In genomic region chr1:121400243-121400642, GRCm38 (mm10) we compare ENCODE assay signal across 9 mouse cellular contexts. TPM values are rescaled to one million over a fixed set of nuclear protein-coding genes. Genes with fewer than 3 reads are reported as not detected.
DNase-seq lines count a peak whose midpoint lies in the region; ATAC-seq and TF ChIP-seq lines count a peak whose summit lies in the region.
"Had no signal": no experiment of that assay in that cellular context is flagged by ENCODE, and none has a peak within 500 bp of the region (broad histone marks: within the 10 kb centered on the region; RNA-seq: fewer than 3 reads in every experiment).

No protein-coding gene starts in this region.

- H3K9me3 ChIP-seq in midbrain, embryonic 14.5 days (ENCODE audit: control insufficient read depth, low read length), result no peaks in the 10 kb centered on the region
- H3K9me3 ChIP-seq: embryonic facial prominence, embryonic 12.5 days had no signal

- no peaks in the 10 kb centered on the region for H3K36me3 ChIP-seq in kidney, adult 2 months (ENCODE audit: control insufficient read depth, insufficient read depth, low read length)
- H3K36me3 ChIP-seq in midbrain, embryonic 14.5 days (ENCODE audit: control insufficient read depth, insufficient read depth, low read length), result no peaks in the 10 kb centered on the region
- H3K36me3 ChIP-seq: embryonic facial prominence, embryonic 12.5 days had no signal

- peak; percentile 31 for DNase-seq in kidney, adult 2 months
- DNase-seq in kidney, adult 11 months, result no peak
- peak; percentile 15 to 24 for DNase-seq in B cell, adult 2 months
- DNase-seq in MEL-GATA-1-ER (ENCODE audit: extremely low read depth, low read depth), result peak; percentile 6
- DNase-seq in heart, postnatal 10 days, result peak; percentile 33 to 46
- peak; percentile 86 for DNase-seq in midbrain, embryonic 14.5 days
- no peak for DNase-seq in urinary bladder, postnatal 10 days (ENCODE audit: low spot score)
- no peak for DNase-seq in gastrocnemius, postnatal 14 days

- 0 out of 2 replicates have a peak, but pooled peaks have one; percentile 66 for ATAC-seq in midbrain, embryonic 14.5 days (ENCODE audit: low FRiP score, low TSS enrichment)

- H3K27me3 ChIP-seq in kidney, adult 2 months (replicated peaks; ENCODE audit: control insufficient read depth, insufficient read depth, low read length), result no peaks in the 10 kb centered on the region
- H3K27me3 ChIP-seq in midbrain, embryonic 14.5 days (ENCODE audit: control insufficient read depth, insufficient read depth, low read length), result no peaks in the 10 kb centered on the region
- H3K27me3 ChIP-seq: embryonic facial prominence, embryonic 12.5 days had no signal

- peak; percentile 7 for TF ChIP-seq POLR2A in kidney, adult 2 months (IDR thresholded peaks at IDR 0.05; ENCODE audit: low read depth, low read length)

- no peaks in the 10 kb centered on the region for H3K4me1 ChIP-seq in kidney, adult 2 months (ENCODE audit: control insufficient read depth, insufficient read depth, low read length)
- peaks cover 6% of the 10 kb centered on the region for H3K4me1 ChIP-seq in midbrain, embryonic 14.5 days (ENCODE audit: control insufficient read depth, insufficient read depth, low read length)
- H3K4me1 ChIP-seq: embryonic facial prominence, embryonic 12.5 days had no signal

- H3K27ac ChIP-seq in kidney, adult 2 months (ENCODE audit: insufficient read depth, low read depth, low read length), result no peak overlapping the region
- H3K27ac ChIP-seq in midbrain, embryonic 14.5 days (replicated peaks; ENCODE audit: low read depth, low read length), result no peak overlapping the region
- H3K27ac ChIP-seq: embryonic facial prominence, embryonic 12.5 days had no signal

- H3K4me3 ChIP-seq in kidney, adult 2 months (ENCODE audit: insufficient read depth, low read depth, low read length), result no peak overlapping the region
- H3K4me3 ChIP-seq in midbrain, embryonic 14.5 days (replicated peaks; ENCODE audit: low read depth, low read length), result no peak overlapping the region
- H3K4me3 ChIP-seq: embryonic facial prominence, embryonic 12.5 days had no signal

- TF ChIP-seq CTCF in kidney, adult 2 months (conservative IDR thresholded peaks at IDR 0.05; ENCODE audit: insufficient read depth, insufficient read length, low read depth, low read length), result peak; percentile 46

- intact Hi-C loops in heart, postnatal 10 days (cut with DNase I), result loop anchor here (1.0 to 2.0 kb wide), 3 partner anchors 151 to 814 kb away; no protein-coding TSS in a partner anchor
- intact Hi-C loops in gastrocnemius, postnatal 14 days (cut with DNase I; ENCODE audit: low total_unique reads), result loop anchor here (5.0 kb wide), 1 partner anchor 148 kb away; no protein-coding TSS in a partner anchor

- 7% methylated on average over 4 of the region's 4 CpGs for WGBS in kidney, adult 2 months
- 19% methylated on average over 4 of the region's 4 CpGs for WGBS in midbrain, embryonic 14.5 days

- H3K4me2 ChIP-seq in midbrain, embryonic 14.5 days (ENCODE audit: low read length), result no peak overlapping the region
- H3K4me2 ChIP-seq: embryonic facial prominence, embryonic 12.5 days had no signal

- no peak overlapping the region for H3K9ac ChIP-seq in midbrain, embryonic 14.5 days (replicated peaks; ENCODE audit: low read length)
- H3K9ac ChIP-seq: embryonic facial prominence, embryonic 12.5 days had no signal

RNA-seq across cellular contexts. Expression of gene Ccdc93, which starts 30.6 kb away (rescaled TPM):
- 9.4 and 10.2 TPM in 2 replicates for polyA plus RNA-seq in kidney, adult 2 months (2012; rRNA removed)
- 10 to 100 TPM; 16.0 to 16.2 TPM for total RNA-seq in heart, postnatal 10 days (2021)
- polyA plus RNA-seq in midbrain, embryonic 14.5 days (2014; fragmentation: Nextera tagmentation; extraction: Ambion mirVana), result 10.6 and 11.5 TPM in 2 replicates
- total RNA-seq in gastrocnemius, postnatal 14 days (2021), result 10 to 100 TPM in 1 of 2 experiments, 1 to 10 TPM in 1; 9.5 to 10.8 TPM

Comparison
In these comparisons a context has a peak if more than half of its experiments do, and no peak if none do; other contexts are left out.
1. DNase-seq: peak in kidney, adult 2 months (single experiment), B cell, adult 2 months (2 of 2), MEL-GATA-1-ER (single experiment), heart, postnatal 10 days (2 of 2) and midbrain, embryonic 14.5 days (single experiment); none in kidney, adult 11 months (single experiment), urinary bladder, postnatal 10 days (single experiment) and gastrocnemius, postnatal 14 days (single experiment).